Mouse (Mus musculus) MEL-GATA-1-ER (cell line): Measurements from ENCODE around the gene Cyp4f18.
"Not testable (repeated sequence)": the region's sequence is repeated elsewhere in the genome, so short reads cannot be mapped to it uniquely, and the experiment has no call there.

Experiments used
- DNase-seq: peaks from one replicate; pipeline ENCODE4 v3.0.0-alpha.2; 2012; ENCODE audit warnings: low read depth; ENCODE audit errors: extremely low read depth

The Cyp4f18 gene

GRCm38 (mm10) chr8:72009473-72009872 lies at the start of gene Cyp4f18:
Cyp4f18 (minus strand) TSS chr8:72009626.
- no peak for DNase-seq

- not testable (repeated sequence) for DNase-seq
Measured at GRCm38 (mm10) chr8:72057643-72058042, 48.2 kb upstream of the Cyp4f18 start.

DNA sequence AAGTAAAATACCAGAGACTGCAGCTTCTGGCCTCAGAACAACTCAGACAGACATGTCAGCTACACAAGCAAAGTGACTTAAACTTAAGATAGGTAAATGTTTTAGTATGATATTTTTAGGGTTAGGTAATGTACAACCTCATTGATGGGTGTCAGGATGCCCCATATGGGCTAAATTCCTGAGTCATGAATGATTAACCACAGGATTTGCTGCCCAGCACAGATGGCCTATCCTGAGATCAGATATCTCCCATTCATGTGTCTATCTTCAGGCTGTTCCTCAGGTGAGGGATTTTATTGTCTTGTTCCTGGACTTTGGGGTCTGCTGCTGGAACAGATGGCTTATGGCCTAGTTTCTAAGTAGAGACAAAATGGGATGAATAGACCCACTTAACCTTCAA lies 45.2 kb upstream of the Cyp4f18 start:
- not testable (repeated sequence) for DNase-seq

DNA sequence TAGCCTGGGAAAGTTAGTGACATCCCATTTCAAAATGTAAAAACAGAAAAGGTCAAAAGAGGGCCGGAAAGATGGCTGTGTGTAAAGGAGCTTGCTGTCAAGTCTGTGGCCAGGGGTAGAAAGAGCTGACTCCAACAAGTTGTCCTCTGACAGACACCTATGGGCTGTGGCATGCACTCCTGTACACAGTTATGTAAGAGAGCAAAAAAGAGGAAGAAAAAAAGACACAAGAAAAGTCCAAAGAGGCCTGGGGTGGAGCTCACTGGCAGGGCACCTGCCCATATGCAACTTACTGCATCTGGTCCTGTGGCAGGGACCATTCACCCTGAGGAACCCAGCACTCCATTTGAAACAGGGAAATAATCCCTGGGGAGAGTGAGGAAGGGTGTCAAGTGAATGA lies 33.1 kb upstream of the Cyp4f18 start:
- DNase-seq = no peak

DNA sequence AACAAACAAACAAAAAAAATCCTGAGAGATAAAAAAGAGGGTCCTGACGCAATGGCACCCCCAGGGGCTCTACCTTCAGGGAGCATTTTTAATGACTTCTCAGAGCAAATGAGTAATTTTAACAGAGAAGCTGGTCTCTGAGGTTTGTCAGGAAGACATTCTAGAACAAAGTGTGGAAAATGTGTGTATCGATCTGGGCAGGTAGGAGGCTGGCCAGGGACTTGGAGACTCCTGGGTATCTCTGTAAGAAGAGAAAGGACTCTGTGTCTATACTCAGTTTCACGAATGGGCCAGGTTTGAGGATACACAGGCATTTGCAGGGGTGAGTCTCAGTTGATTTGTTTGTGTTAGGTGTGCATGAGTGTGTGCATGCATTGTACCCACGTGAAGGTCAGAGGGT lies 31.5 kb upstream of the Cyp4f18 start, which contains the start of gene Olfr372:
Gene Olfr372 (plus strand): TSS at position 301 of the 400 bp plus-strand sequence.
- not testable (repeated sequence) for DNase-seq

GRCm38 (mm10) chr8:72032926-72033325 lies 23.5 kb upstream of the Cyp4f18 start:
- DNase-seq = not testable (repeated sequence)

DNA sequence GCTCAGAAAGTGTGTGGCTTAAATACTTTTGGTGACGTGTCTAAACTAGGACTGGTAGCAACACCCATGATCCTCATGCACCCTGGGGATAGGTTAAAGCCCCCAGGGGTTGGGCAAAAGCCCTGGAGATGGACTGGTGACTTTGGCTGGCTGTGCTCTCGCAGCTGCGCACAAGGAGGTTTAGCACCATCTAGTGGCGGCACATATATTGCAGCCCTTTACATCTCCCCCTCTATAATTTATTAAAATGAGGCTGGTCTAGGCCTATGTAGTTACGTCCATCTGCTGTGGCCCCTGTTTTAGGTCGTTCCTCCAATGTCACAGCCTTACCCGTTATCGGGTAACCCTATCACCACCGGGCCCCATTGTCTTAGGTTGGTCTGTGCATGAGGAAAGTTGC lies 15.5 kb upstream of the Cyp4f18 start:
- DNase-seq = not testable (repeated sequence)

DNA sequence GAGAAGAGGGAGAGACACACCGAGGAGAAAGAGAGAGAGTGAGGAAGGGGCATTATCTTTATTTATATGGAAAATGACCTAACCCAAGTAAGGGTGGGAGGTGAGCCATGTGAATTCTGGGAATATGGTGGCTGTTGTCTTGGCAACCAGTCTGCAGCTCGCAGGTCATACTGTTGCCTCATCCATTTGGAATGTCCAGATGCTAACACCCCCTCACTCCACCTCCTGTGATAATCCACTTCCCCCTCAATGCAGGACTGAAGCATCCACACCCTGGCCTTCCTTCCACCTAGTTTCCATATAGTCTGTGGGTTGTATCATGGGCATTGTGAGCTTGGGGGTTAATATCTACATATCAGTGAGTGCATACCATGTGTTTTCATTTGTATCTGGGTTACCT lies 10.4 kb upstream of the Cyp4f18 start:
- DNase-seq = no peak

DNA sequence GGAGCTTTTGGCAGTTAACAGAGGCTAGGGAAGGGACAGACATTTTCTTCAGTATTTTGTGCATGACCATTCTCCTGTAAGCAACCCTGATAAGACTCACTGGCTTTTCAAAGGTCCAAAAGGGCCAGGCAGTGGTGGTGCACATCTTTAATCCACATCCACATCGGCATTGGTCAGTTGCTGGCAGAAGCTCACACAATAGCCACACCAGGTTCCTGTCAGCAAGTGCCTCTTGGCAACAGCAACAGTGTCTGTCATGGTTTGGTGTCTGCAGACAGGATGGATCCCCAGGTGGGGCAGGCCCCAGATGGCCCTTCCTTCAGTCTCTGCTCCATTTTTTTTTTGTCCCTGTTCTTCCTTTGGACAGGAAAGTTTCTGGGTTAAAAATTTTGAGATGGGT lies 9.6 kb upstream of the Cyp4f18 start:
- DNase-seq = not testable (repeated sequence)

DNA sequence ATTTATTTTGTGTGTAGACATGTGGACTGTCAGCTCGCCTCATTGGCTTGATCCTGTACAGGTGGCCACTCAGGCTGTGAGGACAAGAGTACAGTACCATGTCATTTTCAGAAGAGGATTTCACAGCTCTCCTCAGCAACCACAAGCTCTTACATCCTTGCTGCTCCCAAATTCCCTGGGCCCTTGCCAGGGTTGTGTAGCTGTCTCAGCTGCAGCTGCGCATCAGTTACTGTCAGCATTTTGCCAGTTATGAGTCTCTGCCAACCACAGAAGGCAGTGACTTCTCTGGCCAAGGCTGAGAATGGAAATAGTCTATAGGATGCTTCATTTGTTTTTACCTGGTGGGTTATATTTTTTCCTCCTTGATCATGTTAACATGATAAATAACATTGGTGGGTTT lies 8.7 kb upstream of the Cyp4f18 start:
- no peak for DNase-seq

GRCm38 (mm10) chr8:72017339-72017738 lies 7.9 kb upstream of the Cyp4f18 start:
- not testable (repeated sequence) for DNase-seq

DNA sequence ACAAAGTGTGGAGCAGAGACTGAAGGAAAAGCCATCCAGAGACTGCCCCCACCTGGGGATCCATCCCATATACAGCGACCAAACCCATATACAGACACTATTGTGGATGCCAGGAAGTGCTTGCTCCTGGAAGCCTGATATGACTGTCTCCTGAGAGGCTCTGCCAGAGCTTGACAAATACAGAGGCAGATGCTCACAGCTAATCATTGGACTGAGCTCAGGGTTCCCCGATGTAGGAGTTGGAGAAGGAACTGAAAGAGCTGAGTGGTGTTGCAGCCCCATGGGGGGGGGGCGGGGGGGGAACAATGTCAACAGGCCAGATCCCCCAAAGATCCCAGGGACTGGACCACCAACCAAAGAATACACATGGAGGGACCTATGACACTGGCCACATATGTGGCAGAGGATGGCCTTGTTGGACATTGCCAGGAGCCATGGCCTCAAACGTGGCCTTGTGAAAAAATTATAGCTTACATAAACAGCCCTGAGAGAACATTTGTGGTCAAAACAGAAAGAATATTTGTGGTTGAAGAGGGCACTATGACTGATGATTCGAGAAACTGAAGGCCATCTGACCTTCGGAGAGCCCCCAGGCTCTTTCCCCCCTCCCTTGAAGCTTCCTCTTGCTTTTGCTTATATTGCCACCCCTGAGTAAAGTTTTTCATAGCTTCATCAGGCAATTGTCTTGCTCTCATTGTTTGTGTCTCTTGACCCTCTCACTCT lies 4.2 kb upstream of the Cyp4f18 start:
- DNase-seq = not testable (repeated sequence)

DNA sequence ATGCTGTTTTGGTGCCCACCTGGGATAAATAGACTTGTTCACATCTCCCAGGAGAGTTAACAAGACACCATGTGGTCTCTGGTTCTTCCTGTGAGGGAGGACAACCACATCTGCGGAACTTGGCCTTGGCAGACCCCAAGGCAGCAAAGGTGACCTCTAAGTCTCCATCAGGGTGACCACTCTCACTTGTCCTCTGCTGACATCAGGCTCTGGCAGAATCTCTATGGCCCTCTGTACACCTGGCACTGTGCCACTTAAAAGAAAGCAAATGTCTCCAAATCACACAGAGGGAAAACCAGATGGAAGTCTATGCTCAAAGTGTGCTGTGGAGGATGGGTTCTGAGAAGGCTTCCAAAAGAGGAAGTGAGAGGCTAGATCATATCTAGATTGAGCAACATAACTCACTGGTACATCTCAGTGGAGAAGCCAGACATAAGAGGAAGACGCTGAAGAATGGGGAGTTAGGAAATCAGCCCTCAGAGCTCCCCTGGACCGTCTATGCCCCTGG lies 1.2 kb downstream of the Cyp4f18 start:
- DNase-seq = peak; percentile 43

- DNase-seq = no peak
Measured at GRCm38 (mm10) chr8:72006763-72007162, 2.7 kb downstream of the Cyp4f18 start.

DNA sequence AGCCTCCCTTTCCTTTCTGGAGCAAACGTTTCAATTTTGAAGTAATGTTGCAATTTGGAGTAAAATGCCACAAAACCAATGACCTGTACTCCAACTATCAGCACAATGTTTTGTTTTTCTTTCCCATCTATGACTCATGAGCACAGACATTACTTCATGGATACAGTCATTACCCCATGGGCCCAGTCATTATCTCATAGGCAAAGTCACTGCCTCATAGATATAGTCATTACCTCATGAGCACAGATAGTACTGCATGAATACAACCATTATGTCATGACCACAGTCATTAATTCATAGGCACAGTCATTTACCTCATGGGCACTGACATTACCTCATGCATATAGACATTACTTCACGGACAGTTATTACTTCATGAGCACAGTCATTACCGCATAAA lies 3.5 kb downstream of the Cyp4f18 start:
- DNase-seq = no peak

DNA sequence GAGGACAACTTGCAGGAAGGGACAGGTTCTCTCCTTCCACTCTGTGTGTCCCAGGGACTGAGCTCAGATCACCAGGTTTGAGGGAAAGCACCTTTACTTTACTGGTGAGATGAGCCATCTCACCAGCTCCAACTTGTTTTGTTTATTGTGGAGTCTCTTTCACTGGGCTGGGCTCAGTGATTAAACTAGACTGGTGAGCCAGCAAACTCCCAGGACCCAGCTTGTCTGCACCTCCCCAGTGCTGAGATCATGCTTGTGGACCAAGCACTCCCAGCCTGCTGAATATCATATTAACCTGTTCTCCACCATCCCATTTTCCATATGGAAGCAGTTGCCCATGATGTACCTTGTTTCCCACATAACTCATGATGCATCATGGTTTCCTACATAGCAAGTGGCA lies 6.5 kb downstream of the Cyp4f18 start:
- DNase-seq = no peak

DNA sequence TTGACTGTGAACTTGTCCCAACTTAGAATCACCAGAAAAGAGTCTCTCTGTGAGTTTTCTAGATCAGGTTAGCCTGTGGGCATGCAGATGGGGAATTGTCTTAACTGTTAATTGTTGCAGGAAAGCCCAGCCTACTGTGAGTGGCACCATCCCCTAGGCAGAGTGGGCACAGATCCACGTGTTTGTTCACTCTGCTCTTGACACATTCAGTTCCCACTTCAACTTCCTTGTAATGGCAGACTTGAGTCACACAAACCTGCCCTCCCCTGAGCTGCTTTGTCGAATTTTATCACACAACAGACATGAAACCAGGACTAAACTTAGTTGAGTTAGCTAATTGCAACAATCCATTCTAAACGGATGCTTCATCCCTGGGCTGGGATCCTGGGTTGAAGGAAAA lies 9.2 kb downstream of the Cyp4f18 start:
- DNase-seq = no peak

- no peak for DNase-seq
Measured at GRCm38 (mm10) chr8:71999434-71999833, 10.0 kb downstream of the Cyp4f18 start.

DNA sequence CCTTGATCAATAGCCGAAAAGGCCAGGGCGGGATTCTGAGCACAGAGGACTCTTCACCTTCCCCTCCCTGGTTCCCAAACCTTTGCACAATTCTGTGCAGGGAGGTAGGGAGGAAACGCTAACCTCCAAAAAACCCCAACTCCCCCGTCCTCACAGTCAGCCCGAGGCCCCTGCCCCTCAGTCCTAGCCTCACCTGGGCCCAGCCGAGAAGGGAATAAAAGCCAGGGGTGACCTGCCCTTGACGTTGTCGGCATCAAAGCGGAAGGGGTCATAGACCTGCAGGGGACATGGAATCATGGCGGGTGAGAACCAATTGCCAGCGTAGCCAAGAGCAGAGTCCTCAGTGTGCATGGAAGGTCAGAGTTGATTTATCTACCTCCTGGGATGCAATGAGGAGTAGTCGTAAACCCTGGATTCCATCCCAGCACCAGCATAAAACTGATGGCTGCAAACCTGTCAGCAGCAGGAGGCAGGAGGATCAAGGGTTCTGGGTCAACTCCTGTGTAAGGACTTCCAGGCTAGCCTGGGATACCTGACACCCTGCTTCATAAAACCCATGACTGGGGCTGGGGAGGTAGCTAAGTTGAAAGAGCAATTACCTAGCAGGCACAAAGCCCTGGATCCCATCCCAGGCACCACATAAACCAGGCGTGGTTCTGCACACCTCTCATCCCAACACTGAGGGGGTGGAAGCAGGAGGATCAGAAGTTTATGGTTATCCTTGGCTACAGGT lies 20.4 kb downstream of the Cyp4f18 start:
- DNase-seq = no peak

DNA sequence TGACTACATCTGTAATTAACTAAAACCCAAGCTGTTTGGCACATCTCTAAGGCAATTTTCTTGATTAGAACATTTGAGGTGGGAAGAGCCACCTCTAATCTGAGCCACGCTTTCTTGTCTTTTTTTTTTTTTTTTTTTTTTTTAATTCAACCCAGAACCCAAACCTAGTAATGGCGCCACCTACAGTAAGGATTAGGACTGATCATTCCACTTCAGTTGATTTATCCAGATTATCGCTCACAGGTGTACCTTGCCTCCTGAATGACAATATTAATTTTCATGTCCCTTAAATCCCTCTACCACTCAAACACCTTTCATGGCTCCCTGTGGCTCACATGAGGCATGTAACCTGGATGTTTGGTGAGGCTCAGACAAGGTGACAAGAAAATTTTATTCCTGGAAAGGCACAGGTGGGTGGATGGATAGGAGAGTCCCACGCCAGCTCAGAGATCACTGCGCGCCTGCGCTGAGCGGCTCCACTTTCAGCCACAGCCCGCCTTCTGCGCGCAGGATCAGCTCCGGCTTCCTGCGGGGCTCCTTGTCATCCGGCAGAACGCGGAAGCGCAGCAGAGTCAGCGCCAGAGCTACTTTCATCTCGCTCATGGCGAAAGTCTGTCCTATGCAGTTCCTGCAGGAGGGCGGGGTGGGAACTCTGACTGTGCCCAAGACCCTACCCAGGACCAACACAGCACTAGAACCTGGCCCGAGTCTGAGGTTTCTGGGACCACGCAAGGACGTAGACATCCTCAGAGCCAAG lies 21.1 kb downstream of the Cyp4f18 start:
- no peak for DNase-seq

- no peak for DNase-seq
Measured at GRCm38 (mm10) chr8:71984601-71985000, 24.8 kb downstream of the Cyp4f18 start.

DNA sequence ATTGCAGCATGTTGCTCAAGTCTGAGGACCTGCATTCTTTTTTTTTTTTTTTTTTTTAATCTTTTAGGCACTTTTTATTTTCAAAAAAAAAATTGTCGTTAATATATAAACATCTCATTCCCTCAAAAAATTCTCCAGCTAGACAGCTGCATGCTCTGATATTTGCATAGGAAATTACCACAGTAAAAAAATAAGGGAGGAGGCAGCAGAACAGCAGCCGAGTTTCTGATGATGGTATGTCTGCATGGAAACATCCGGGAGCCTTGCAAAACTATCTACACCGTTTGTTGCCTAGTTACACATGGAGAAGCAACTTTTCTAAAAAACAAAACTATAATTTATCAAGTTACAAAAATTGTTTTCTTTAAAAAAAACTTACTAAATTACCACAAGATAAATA lies 28.0 kb downstream of the Cyp4f18 start:
- no peak for DNase-seq
